Mouse (Mus musculus) stomach, embryonic 14.5 days (tissue): ENCODE data around the gene Hist1h3i. TPM values are rescaled to one million over a fixed set of nuclear protein-coding genes. Genes with fewer than 3 reads are reported as not detected.
"Not testable (repeated sequence)": the region's sequence is repeated elsewhere in the genome, so short reads cannot be mapped to it uniquely, and the experiment has no call there.

Experiments used
- ATAC-seq: fragments of 200-750 bp; cut with Nextera tagmentation; 2 replicates; pipeline ENCODE4 v1.8.0; 2017; ENCODE audit warnings: low read depth, moderate TSS enrichment; ENCODE audit not compliant: insufficient number of reproducible peaks, insufficient read depth, low FRiP score
- H3K27ac ChIP-seq: fragments of 300-500 bp; sonication (generic); 2 replicates; pipeline ENCODE4 v1.5.1; 2014; ENCODE audit warnings: mild to moderate bottlenecking, low read length, moderate library complexity, mixed read lengths
- H3K27me3 ChIP-seq: fragments of 300-500 bp; sonication (generic); 2 replicates; pipeline ENCODE4 v1.6.1; 2014; ENCODE audit warnings: low read length, control low read depth, mixed read lengths; ENCODE audit not compliant: control insufficient read depth, insufficient read depth
- H3K36me3 ChIP-seq: fragments of 300-500 bp; sonication (generic); 2 replicates; pipeline ENCODE4 v1.6.1; 2014; ENCODE audit warnings: mild to moderate bottlenecking, control low read depth, low read length, moderate library complexity, mixed read lengths; ENCODE audit not compliant: control insufficient read depth, insufficient read depth
- H3K4me1 ChIP-seq: fragments of 300-500 bp; sonication (generic); 2 replicates; pipeline ENCODE4 v1.6.1; 2014; ENCODE audit warnings: low read length, control low read depth, mixed read lengths; ENCODE audit not compliant: control insufficient read depth, insufficient read depth
- H3K4me2 ChIP-seq: fragments of 300-500 bp; sonication (generic); replicated peaks from 2 replicates; pipeline ENCODE4 v1.6.1; 2014; ENCODE audit warnings: low read depth, low read length, control low read depth
- H3K4me3 ChIP-seq: fragments of 300-500 bp; sonication (generic); 2 replicates; pipeline ENCODE4 v1.5.1; 2014; ENCODE audit warnings: low read depth, low read length, control low read depth
- H3K9ac ChIP-seq: fragments of 300-500 bp; sonication (generic); replicated peaks from 2 replicates; pipeline ENCODE4 v1.6.1; 2014; ENCODE audit warnings: low read depth, mild to moderate bottlenecking, control low read depth, low read length, moderate library complexity, mixed read lengths
- H3K9me3 ChIP-seq: fragments of 300-500 bp; sonication (generic); 2 replicates; pipeline ENCODE4 v1.6.1; 2016; ENCODE audit warnings: low read depth, low read length, control low read depth; ENCODE audit not compliant: control insufficient read depth
- WGBS: fragments of 180-500 bp; shearing (Covaris S2); extraction: QIAGEN DNeasy Blood & Tissue Kit; methylation state at CpG from one replicate; pipeline ENCODE4 v1.1.7; 2014; 5-methylcytosine and 5-hydroxymethylcytosine counted together
- polyA plus RNA-seq: library from polyadenylated mRNA; unstranded; fragments of >200 nt; fragmentation: Nextera tagmentation; extraction: Ambion mirVana; gene quantifications from 2 replicates; pipeline ENCODE4 v1.2.1, GENCODE M21; 2014

The Hist1h3i gene
- polyA plus RNA-seq, 1 experiment from 2014 or later = 187 TPM

DNA sequence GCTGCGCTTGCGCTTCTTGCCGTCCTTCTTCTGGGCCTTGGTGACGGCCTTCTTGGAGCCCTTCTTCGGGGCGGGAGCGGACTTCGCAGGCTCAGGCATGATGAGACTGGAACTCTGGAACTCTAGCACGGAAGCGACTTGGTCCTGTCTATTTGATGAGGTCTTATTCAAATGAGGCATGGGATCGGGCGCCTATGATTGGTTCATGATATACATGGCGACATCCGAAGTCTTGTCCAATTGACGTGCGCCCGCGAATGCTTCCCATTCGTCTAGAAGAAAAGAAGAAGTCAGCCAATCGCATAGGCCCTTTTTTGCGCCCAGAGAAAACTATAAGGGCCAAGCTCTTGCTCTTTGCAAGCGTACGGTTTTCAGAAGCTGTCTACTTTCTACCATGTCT, 26.9 kb upstream of the Hist1h3i start, which contains the start of the genes Hist1h2bq and Hist1h2ao:
TSS of gene Hist1h2bq (minus strand) at position 125 of the 400 bp plus-strand sequence.
TSS of gene Hist1h2ao (plus strand) at position 393 of the 400 bp plus-strand sequence.
- H3K27ac ChIP-seq, H3K9me3 ChIP-seq, H3K4me2 ChIP-seq, H3K27me3 ChIP-seq, H3K9ac ChIP-seq, H3K4me1 ChIP-seq, H3K36me3 ChIP-seq, H3K4me3 ChIP-seq: not testable (repeated sequence)
- no CpG with 5 or more reads among the region's 23 CpGs for WGBS
- ATAC-seq = peak; percentile 97

DNA sequence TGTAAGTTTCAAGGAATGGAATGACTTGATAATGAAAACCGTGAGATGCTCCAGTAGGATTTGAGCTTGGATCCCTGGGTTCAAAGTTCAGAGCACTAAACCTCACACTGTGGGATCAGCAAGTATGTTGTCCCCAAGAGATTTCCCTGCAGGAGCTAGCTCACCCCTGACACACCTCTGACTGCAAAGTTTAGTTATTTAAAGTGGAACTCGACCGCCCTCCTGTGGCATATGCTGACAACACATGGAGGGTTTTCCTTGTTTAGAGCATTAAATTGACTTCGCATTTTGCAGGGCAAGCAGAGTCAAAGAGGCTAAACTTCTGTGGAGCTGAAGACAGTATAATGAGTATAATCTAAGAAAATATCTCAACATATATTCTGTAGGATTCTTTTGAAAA, 19.9 kb upstream of the Hist1h3i start:
- not testable (repeated sequence) for H3K4me3 ChIP-seq, H3K4me2 ChIP-seq, H3K9me3 ChIP-seq, H3K9ac ChIP-seq, H3K27me3 ChIP-seq, H3K4me1 ChIP-seq, H3K36me3 ChIP-seq, H3K27ac ChIP-seq
- ATAC-seq = peak; percentile 76; the same call in 1 of the 2 replicates
- no CpG with 5 or more reads among the region's 4 CpGs for WGBS

DNA sequence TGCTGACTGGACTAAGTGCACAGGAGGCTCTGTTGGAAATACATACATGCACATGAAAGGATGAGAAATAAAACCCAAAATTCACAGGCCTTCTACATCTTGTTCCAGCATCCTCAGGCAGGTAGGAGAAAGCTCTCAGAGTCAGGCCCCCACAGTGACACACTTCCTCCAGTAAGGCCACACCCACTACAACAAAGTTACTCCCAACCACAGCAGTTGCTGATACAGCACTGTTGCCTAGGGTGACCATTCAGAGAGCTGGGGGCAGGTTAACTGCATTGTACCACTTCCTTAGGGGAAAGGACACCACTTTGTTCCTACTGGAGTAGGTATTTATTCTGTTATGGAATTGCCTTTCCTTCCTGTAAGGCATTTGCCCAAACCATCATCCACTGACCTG, 14.0 kb upstream of the Hist1h3i start:
- H3K4me1 ChIP-seq, H3K9me3 ChIP-seq, H3K27me3 ChIP-seq, H3K4me3 ChIP-seq, H3K4me2 ChIP-seq, H3K9ac ChIP-seq, ATAC-seq, H3K27ac ChIP-seq, H3K36me3 ChIP-seq: not testable (repeated sequence)

DNA sequence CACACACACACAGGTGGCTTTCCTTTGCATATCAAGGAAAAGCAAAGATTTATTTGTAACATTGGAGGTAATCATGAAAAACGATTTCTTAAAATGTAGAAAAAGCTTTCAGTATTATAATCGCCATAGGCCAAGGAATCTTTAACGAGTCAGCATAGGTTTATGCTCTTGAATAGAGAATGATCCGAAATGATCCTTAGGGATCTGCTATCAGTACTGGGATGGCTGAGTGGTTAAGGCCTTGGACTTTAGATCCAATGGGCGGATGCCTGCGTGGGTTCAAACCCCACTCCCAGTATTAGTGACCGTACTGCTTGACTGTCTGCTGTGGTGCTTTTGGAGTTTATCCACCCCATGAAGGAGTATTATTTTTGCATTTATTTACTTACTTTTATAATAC, 12.4 kb upstream of the Hist1h3i start:
- no peaks in the 10 kb centered on the region for H3K9me3 ChIP-seq
- no peaks in the 10 kb centered on the region for H3K36me3 ChIP-seq
- WGBS = 90% methylated on average over 7 of the region's 7 CpGs
- H3K4me3 ChIP-seq = no peak overlapping the region
- no peak overlapping the region for H3K4me2 ChIP-seq
- no peak overlapping the region for H3K27ac ChIP-seq
- no peak for ATAC-seq
- 0 out of 2 replicates have a peak, but pooled peaks cover 1% of the 10 kb centered on the region for H3K4me1 ChIP-seq
- no peak overlapping the region for H3K9ac ChIP-seq
- no peaks in the 10 kb centered on the region for H3K27me3 ChIP-seq

DNA sequence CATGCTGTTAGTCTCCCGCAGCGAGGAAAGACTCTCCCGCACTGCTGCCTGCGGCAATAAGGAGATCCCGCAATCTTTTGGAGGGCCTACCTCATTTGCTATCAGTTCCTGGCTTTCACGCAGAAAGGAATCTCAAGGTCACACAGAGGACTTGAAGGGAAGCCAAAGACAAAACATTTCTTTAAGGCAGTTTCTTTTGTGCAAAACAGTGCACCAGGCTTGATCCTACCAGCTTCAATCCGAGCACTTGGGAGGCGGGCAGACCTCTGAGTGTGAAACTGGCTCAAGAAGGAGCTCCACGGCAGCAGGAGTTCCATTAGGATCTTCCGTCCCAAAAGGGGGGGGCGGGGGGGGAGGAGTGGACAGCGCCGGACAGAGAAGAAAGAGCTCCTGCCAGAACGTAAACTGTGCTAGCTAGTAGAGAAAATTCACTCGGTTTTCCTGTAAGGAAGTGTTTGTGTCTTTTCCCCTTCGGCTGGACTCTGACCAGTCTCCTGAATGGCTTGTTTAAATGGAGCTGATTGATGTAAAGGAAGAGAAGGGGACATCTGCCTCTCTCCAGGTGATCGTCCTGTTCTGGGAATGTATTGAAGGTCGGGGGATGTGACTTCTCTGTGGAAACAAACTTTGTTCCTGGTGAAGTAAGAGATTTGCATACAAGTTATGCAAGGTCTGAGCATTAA, 7.6 kb upstream of the Hist1h3i start:
- H3K9me3 ChIP-seq = no peaks in the 10 kb centered on the region
- H3K9ac ChIP-seq = peak overlapping the region; percentile 32; the same call in 1 of the 2 replicates
- H3K4me2 ChIP-seq = peak overlapping the region; percentile 51
- H3K4me1 ChIP-seq = peaks cover 14% of the 10 kb centered on the region; the same call in 1 of the 2 replicates
- peak overlapping the region; percentile 39; the same call in 1 of the 2 replicates for H3K27ac ChIP-seq
- ATAC-seq = no peak
- H3K4me3 ChIP-seq = peak overlapping the region; percentile 20; the same call in 1 of the 2 replicates
- WGBS = 10% methylated on average over 18 of the region's 18 CpGs
- H3K36me3 ChIP-seq = no peaks in the 10 kb centered on the region
- H3K27me3 ChIP-seq = no peaks in the 10 kb centered on the region

DNA sequence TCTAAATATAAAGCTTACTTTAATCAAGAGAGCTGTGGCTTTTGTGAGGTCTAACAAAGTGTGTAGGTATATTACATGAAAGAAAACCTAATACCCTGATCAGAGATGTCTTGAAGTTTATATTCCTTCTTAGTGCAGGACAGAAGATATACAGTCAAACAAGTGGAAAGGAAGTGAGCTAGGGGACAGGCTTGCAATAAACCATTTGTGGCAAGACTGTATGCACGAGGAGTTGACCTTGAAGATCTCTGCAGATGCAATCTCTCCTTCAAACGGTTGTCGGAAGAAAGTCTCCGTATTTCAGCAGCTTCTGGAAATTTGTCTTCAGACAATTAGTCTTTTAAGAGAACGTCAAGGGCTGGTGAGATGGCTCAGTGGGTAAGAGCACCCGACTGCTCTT, 6.8 kb upstream of the Hist1h3i start:
- no peaks in the 10 kb centered on the region for H3K36me3 ChIP-seq
- no peak overlapping the region for H3K4me2 ChIP-seq
- peaks cover 17% of the 10 kb centered on the region; the same call in 1 of the 2 replicates for H3K4me1 ChIP-seq
- no peaks in the 10 kb centered on the region for H3K9me3 ChIP-seq
- 42% methylated on average over 6 of the region's 6 CpGs for WGBS
- no peak overlapping the region for H3K9ac ChIP-seq
- H3K27ac ChIP-seq = no peak overlapping the region
- H3K4me3 ChIP-seq = no peak overlapping the region
- no peaks in the 10 kb centered on the region for H3K27me3 ChIP-seq
- no peak for ATAC-seq

DNA sequence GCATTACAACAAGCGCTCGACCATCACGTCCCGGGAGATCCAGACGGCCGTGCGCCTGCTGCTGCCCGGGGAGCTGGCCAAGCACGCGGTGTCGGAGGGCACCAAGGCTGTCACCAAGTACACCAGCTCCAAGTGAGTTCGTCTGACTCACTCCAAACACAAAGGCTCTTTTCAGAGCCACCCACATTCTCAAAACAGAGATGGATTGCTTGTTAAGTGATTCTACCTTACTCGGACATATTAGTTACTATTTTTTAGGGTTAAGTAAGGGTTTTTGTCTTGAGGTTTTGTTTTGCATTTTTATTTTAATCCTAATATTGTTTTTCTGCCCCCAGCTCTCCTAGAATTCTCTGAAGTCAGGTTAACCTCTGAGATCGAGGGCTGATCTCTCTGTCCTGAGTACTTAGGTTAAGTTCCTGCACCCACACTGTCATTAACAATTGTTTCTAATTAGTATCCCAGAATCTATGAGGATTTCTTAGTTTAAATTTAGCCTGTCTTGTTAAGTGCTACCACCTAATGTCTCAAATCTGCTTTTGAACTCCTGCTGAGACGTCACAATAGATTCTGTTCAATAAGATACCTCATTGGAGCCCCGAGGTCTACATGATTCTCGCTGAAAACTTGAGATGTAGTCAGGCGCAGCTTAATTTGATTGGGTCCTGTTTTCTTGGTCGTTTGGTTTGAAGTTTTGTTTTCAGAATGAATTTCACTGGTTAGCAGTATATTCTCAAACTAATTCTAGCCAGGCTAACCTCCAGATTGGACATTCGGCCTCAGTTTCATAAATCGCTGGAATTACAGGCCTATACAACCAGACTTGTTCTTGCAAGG, 4.8 kb upstream of the Hist1h3i start:
- H3K9ac ChIP-seq = peak overlapping the region; percentile 33
- H3K4me3 ChIP-seq = peak overlapping the region; percentile 29; the same call in 1 of the 2 replicates
- no peak for ATAC-seq
- peaks cover 24% of the 10 kb centered on the region; the same call in 1 of the 2 replicates for H3K4me1 ChIP-seq
- WGBS = 25% methylated on average over 13 of the region's 21 CpGs
- H3K36me3 ChIP-seq = no peaks in the 10 kb centered on the region
- H3K4me2 ChIP-seq = peak overlapping the region; percentile 40
- H3K27ac ChIP-seq = peak overlapping the region; percentile 79
- H3K9me3 ChIP-seq = no peaks in the 10 kb centered on the region
- no peaks in the 10 kb centered on the region for H3K27me3 ChIP-seq

DNA sequence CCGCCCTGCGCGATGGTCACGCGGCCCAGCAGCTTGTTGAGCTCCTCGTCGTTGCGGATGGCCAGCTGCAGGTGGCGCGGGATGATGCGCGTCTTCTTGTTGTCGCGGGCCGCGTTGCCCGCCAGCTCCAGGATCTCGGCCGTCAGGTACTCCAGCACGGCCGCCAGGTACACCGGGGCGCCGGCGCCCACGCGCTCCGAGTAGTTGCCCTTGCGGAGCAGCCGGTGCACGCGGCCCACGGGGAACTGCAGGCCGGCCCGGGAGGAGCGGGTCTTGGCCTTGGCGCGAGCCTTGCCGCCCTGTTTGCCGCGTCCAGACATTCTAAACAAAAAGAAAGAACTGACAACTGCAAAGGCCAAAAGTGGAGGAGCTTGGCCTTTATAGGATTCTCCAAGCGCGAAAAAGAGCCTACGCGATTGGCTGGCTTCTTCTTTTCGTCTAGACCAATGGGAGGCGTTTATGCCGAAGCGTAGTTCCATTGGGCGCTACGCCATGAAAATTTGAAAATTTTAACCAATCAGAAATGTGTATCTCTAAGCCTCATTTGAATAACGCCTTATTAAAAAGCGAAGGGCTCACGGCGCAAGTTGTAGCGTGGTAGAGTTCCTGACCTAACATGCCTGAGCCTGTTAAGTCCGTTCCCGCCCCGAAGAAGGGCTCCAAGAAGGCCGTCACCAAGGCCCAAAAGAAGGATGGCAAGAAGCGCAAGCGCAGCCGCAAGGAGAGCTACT, 3.9 kb upstream of the Hist1h3i start, which contains the start of the genes Hist1h2an and Hist1h2bp:
TSS of gene Hist1h2an (minus strand) at position 320 of the 731 bp plus-strand sequence.
TSS of gene Hist1h2bp (plus strand) at position 563 of the 731 bp plus-strand sequence.
- ATAC-seq = peak; percentile 93
- Histone ChIP-seq H3K4me2 (peak within 1 kb of the TSS; percentile 46), H3K9ac (peak within 1 kb of the TSS; percentile 34), H3K27ac (peak within 1 kb of the TSS; percentile 82), H3K4me3 (peak within 1 kb of the TSS; percentile 29), H3K4me1 (peaks cover 24% of the 10 kb centered on the region; the same call in 1 of the 2 replicates)
- not testable (repeated sequence) for H3K36me3 ChIP-seq, H3K9me3 ChIP-seq, H3K27me3 ChIP-seq
- 1% methylated on average over 32 of the region's 63 CpGs for WGBS
